Mouse (Mus musculus) intestine, embryonic 16.5 days (tissue): ENCODE data around the gene 1110002E22Rik. TPM values are rescaled to one million over a fixed set of nuclear protein-coding genes. Genes with fewer than 3 reads are reported as not detected.

Experiments
- ATAC-seq: fragments of 200-750 bp; cut with Nextera tagmentation; 2 replicates; pipeline ENCODE4 v1.8.0; 2017; ENCODE audit warnings: moderate TSS enrichment, moderate library complexity
- H3K27ac ChIP-seq: fragments of 300-500 bp; sonication (generic); 2 replicates; pipeline ENCODE4 v1.5.1; 2014; ENCODE audit warnings: mild to moderate bottlenecking, low read length
- H3K27me3 ChIP-seq: fragments of 300-500 bp; sonication (generic); replicated peaks from 2 replicates; pipeline ENCODE4 v1.6.1; 2014; ENCODE audit warnings: low read length, control low read depth, mixed read lengths; ENCODE audit not compliant: control insufficient read depth, insufficient read depth
- H3K36me3 ChIP-seq: fragments of 300-500 bp; sonication (generic); 2 replicates; pipeline ENCODE4 v1.6.1; 2014; ENCODE audit warnings: low read length, control low read depth; ENCODE audit not compliant: control insufficient read depth, insufficient read depth
- H3K4me1 ChIP-seq: fragments of 300-500 bp; sonication (generic); 2 replicates; pipeline ENCODE4 v1.6.1; 2014; ENCODE audit warnings: low read length, control low read depth, mixed read lengths; ENCODE audit not compliant: control insufficient read depth, insufficient read depth
- H3K4me2 ChIP-seq: fragments of 300-500 bp; sonication (generic); 2 replicates; pipeline ENCODE4 v1.6.1; 2014; ENCODE audit warnings: low read depth, low read length, control low read depth
- H3K4me3 ChIP-seq: fragments of 300-500 bp; sonication (generic); 2 replicates; pipeline ENCODE4 v1.5.1; 2014; ENCODE audit warnings: mild to moderate bottlenecking, low read length
- H3K9ac ChIP-seq: fragments of 300-500 bp; sonication (generic); 2 replicates; pipeline ENCODE4 v1.6.1; 2014; ENCODE audit warnings: low read depth, low read length
- H3K9me3 ChIP-seq: fragments of 300-500 bp; sonication (generic); 2 replicates; pipeline ENCODE4 v1.6.1; 2016; ENCODE audit warnings: low read length, control low read depth; ENCODE audit not compliant: control insufficient read depth
- WGBS: fragments of 180-500 bp; shearing (Covaris S2); extraction: QIAGEN DNeasy Blood & Tissue Kit; methylation state at CpG from one replicate; pipeline ENCODE4 v1.1.7; 2014; 5-methylcytosine and 5-hydroxymethylcytosine counted together
- polyA plus RNA-seq: library from polyadenylated mRNA; unstranded; fragments of >200 nt; fragmentation: Nextera tagmentation; extraction: Ambion mirVana; gene quantifications from 2 replicates; pipeline ENCODE4 v1.2.1, GENCODE M21; 2015

Gene 1110002E22Rik
- polyA plus RNA-seq, 1 experiment from 2014 or later, result 0.18 TPM

GRCm38 (mm10) chr3:138061205-138061911, 3.5 kb upstream of the 1110002E22Rik start:
- no peak for ATAC-seq
- 81% methylated on average over 9 of the region's 9 CpGs for WGBS
- Histone ChIP-seq H3K36me3 (no peaks in the 10 kb centered on the region), H3K9me3 (no peaks in the 10 kb centered on the region), H3K4me3 (no peak overlapping the region), H3K9ac (no peak overlapping the region), H3K4me1 (peaks cover 7% of the 10 kb centered on the region; the same call in 1 of the 2 replicates), H3K27me3 (no peaks in the 10 kb centered on the region), H3K4me2 (no peak overlapping the region), H3K27ac (no peak overlapping the region)

- Histone ChIP-seq H3K9me3 (no peaks in the 10 kb centered on the region), H3K4me2 (no peak overlapping the region), H3K9ac (no peak overlapping the region), H3K36me3 (no peaks in the 10 kb centered on the region), H3K4me3 (no peak overlapping the region), H3K27ac (no peak overlapping the region), H3K27me3 (no peaks in the 10 kb centered on the region), H3K4me1 (peaks cover 5% of the 10 kb centered on the region; the same call in 1 of the 2 replicates)
- ATAC-seq, result no peak
- 79% methylated on average over 4 of the region's 4 CpGs for WGBS
Observed at GRCm38 (mm10) chr3:138062673-138063072, 2.2 kb upstream of the 1110002E22Rik start.

DNA sequence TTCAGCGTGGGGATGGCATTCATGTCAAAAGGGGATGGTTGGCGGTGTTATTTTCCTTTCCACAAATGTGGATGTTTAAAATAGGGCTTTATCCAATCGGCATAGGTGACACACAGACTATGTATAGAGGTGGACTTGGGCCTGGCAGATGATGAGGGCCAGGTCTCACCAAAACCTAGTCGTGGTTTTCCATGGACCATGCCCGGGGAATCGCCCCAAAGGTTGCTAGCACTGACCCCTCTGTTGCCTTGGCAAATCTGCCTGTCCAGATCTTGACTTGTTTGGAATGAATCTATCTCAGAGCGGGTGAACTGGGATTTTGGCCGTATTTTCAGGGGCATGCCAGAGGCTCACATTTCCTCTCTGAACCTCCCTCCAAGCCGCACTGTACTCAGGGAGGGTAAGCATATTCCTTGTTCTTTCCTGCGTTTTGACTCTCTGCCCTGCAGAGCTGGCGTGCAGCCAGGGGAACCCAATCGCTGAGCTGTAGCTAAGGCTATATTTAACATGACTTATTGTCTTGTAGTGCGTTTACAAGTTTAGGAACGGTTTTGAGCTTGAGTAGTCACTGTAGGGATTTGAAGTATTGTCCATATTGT, 1.0 kb upstream of the 1110002E22Rik start:
- ATAC-seq, result peak; percentile 49; the same call in 1 of the 2 replicates
- Histone ChIP-seq H3K36me3 (no peaks in the 10 kb centered on the region), H3K4me3 (no peak overlapping the region), H3K27me3 (no peaks in the 10 kb centered on the region), H3K4me1 (peaks cover 5% of the 10 kb centered on the region; the same call in 1 of the 2 replicates), H3K27ac (0 out of 2 replicates have a peak overlapping the region, but pooled peaks have one; percentile 37), H3K9ac (no peak overlapping the region), H3K4me2 (no peak overlapping the region), H3K9me3 (no peaks in the 10 kb centered on the region)
- 50% methylated on average over 14 of the region's 14 CpGs for WGBS

DNA sequence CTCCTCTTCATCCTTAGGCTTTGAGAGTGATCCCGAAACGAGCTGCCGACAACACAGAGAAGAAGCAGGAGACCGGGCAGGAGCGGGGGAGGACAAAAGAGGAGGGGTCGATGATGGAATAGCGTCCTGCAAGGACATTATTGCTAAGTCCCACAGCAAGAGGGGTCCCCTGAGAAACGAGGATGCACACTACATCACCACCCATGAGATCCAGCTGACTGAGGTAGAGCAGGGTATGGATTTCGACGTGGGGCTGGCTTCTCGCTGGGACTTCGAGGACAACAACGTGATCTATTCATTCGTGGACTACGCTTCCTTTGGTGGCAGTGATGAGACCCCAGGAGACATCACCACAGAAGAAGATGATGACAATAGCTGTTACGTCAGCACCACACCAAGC, 1.1 kb downstream of the 1110002E22Rik start:
- peaks cover 5% of the 10 kb centered on the region; the same call in 1 of the 2 replicates for H3K4me1 ChIP-seq
- no peak overlapping the region for H3K4me3 ChIP-seq
- no peak overlapping the region for H3K4me2 ChIP-seq
- no peak overlapping the region for H3K27ac ChIP-seq
- H3K9me3 ChIP-seq, result no peaks in the 10 kb centered on the region
- no peak for ATAC-seq
- no peaks in the 10 kb centered on the region for H3K27me3 ChIP-seq
- no peaks in the 10 kb centered on the region for H3K36me3 ChIP-seq
- no peak overlapping the region for H3K9ac ChIP-seq
- WGBS, result 88% methylated on average over 16 of the region's 16 CpGs

DNA sequence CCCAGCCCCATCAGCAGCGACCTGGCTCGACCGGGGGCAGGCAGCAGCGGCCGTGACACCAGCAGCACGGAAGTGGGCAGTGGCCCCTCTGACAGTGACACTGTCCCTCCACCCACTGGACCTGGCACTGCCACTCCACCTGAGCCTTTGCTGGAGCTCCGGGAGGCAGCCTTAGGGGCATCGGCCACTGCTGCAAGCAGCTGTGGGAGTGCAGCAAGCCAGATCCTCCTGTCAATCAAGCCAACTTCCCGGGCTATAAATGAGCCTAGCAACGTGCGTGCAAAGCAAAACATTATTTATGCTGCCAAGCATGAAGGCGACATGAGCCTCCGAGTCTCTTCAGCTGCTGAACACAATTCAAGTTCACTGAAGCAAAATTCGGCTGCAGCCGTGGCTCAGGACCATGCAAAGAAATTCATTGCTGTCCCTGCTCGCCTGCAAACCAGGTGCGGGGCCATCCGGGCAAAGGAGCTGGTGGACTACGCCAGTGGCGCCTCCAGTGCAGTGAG, 1.6 kb downstream of the 1110002E22Rik start:
- H3K4me2 ChIP-seq, result no peak overlapping the region
- H3K27ac ChIP-seq, result no peak overlapping the region
- H3K27me3 ChIP-seq, result no peaks in the 10 kb centered on the region
- peaks cover 5% of the 10 kb centered on the region; the same call in 1 of the 2 replicates for H3K4me1 ChIP-seq
- 70% methylated on average over 20 of the region's 20 CpGs for WGBS
- no peak overlapping the region for H3K4me3 ChIP-seq
- no peak overlapping the region for H3K9ac ChIP-seq
- H3K9me3 ChIP-seq, result no peaks in the 10 kb centered on the region
- ATAC-seq, result no peak
- H3K36me3 ChIP-seq, result no peaks in the 10 kb centered on the region

GRCm38 (mm10) chr3:138067288-138067687, 2.4 kb downstream of the 1110002E22Rik start, which contains the start of gene Gm5105:
Gm5105 (minus strand) TSS chr3:138067388.
- H3K4me2 ChIP-seq, result no peak within 1 kb of the TSS
- H3K4me3 ChIP-seq, result no peak within 1 kb of the TSS

DNA sequence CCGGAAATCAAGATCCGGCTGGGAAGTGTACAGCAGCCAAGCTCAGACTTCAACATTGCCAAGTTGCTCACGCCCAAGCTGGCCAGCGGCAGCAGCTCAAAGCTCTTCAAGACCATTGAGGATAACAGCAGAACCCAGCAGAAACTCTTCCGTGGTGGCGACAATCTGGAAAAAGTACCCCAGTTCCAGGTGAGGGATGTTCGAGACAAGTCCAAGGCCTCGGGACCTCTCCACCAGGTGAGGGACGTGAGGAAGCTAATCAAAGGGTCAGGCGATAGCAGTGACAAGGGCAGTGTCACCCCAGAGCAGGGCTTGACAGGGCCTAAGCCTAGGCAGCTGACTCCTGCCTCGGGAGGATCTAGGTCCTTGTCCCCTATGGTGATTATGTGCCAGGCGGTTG, 3.3 kb downstream of the 1110002E22Rik start:
- Histone ChIP-seq H3K27me3 (no peaks in the 10 kb centered on the region), H3K4me3 (no peak overlapping the region), H3K9ac (no peak overlapping the region), H3K4me2 (no peak overlapping the region), H3K36me3 (no peaks in the 10 kb centered on the region), H3K27ac (no peak overlapping the region), H3K9me3 (no peaks in the 10 kb centered on the region), H3K4me1 (peaks cover 5% of the 10 kb centered on the region; the same call in 1 of the 2 replicates)
- WGBS, result 92% methylated on average over 12 of the region's 12 CpGs
- ATAC-seq, result no peak

More at GRCm38 (mm10) chr3:138067288-138067687, 2.4 kb downstream of the 1110002E22Rik start, which contains the start of gene Gm5105:
- Histone ChIP-seq H3K27me3 (no peaks in the 10 kb centered on the region), H3K4me1 (peaks cover 5% of the 10 kb centered on the region; the same call in 1 of the 2 replicates), H3K9me3 (no peaks in the 10 kb centered on the region), H3K9ac (no peak within 1 kb of the TSS), H3K36me3 (no peaks in the 10 kb centered on the region), H3K27ac (no peak within 1 kb of the TSS)
- 90% methylated on average over 12 of the region's 12 CpGs for WGBS
- no peak for ATAC-seq

DNA sequence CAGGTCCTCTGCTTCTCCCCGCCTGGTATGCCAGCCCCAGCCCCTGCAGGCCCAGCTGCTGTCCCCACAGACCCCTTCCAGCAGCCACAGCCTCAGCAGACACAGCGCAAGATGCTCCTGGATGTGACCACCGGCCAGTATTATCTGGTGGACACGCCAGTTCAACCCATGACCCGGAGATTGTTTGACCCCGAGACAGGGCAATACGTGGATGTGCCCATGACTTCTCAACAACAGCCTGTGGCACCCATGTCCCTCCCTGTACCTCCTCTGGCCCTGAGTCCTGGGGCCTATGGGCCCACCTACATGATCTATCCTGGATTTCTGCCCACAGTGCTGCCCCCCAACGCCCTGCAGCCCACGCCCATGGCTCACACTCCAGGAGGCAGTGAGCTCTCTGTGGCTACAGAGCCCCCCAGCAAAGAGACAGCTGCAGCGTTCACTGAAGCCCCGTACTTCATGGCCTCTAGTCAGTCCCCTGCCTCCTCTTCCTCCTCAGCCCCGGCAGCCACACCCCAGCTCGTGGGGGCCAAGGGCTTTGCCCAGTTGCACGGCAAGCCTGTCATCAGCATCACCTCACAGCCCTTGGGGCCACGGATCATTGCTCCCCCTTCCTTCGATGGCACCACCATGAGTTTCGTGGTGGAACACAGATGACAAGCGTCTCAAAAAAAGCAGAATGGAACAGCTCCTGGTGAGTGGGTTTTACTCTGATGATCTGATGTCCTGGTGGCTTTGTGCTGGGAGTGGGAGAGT, 5.1 kb downstream of the 1110002E22Rik start:
- Histone ChIP-seq H3K4me3 (no peak overlapping the region), H3K4me1 (peaks cover 4% of the 10 kb centered on the region; the same call in 1 of the 2 replicates), H3K27ac (no peak overlapping the region), H3K27me3 (no peaks in the 10 kb centered on the region), H3K9ac (no peak overlapping the region), H3K9me3 (no peaks in the 10 kb centered on the region), H3K36me3 (no peaks in the 10 kb centered on the region), H3K4me2 (no peak overlapping the region)
- WGBS, result 81% methylated on average over 18 of the region's 18 CpGs
- ATAC-seq, result no peak

- Histone ChIP-seq H3K9ac (no peak overlapping the region), H3K4me2 (no peak overlapping the region), H3K4me1 (peaks cover 2% of the 10 kb centered on the region; the same call in 1 of the 2 replicates), H3K27ac (no peak overlapping the region), H3K27me3 (no peaks in the 10 kb centered on the region), H3K36me3 (no peaks in the 10 kb centered on the region), H3K9me3 (no peaks in the 10 kb centered on the region), H3K4me3 (no peak overlapping the region)
- 9% methylated on average over 1 of the region's 1 CpGs for WGBS
- ATAC-seq, result no peak
Observed at GRCm38 (mm10) chr3:138071004-138071403, 6.2 kb downstream of the 1110002E22Rik start.
